Mouse (Mus musculus): Measurements from ENCODE around the gene Vax2. TPM values are rescaled to one million over a fixed set of nuclear protein-coding genes. Genes with fewer than 3 reads are reported as not detected.

Gene Vax2
- polyA plus RNA-seq, 1 experiment from 2014 or later, result not detected

DNA sequence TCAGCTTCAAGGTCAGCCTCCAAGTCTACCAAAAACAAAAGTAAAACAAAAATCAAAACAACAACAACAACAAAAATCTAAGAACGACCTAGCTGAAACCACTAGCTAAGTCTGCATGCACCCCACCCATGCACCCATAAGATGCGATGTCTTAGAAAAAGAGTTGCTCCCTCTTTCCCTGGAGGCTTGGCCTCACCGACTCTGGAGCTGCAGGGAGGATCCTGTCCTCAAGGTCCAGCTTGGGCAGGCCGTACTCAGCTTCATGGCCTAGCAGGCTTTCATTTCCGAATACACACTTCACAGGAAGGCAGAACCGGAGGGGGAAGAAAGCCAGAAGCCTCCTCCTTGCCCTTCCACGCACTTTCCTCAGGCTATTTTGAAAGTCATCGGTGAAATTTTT lies 6.0 kb downstream of the Vax2 start:
- H3K4me3 ChIP-seq (ENCODE audit: low read depth, low read length), result no peak overlapping the region
- no peak for ATAC-seq (ENCODE audit: low read depth)
- 4% methylated on average over 8 of the region's 8 CpGs for WGBS

DNA sequence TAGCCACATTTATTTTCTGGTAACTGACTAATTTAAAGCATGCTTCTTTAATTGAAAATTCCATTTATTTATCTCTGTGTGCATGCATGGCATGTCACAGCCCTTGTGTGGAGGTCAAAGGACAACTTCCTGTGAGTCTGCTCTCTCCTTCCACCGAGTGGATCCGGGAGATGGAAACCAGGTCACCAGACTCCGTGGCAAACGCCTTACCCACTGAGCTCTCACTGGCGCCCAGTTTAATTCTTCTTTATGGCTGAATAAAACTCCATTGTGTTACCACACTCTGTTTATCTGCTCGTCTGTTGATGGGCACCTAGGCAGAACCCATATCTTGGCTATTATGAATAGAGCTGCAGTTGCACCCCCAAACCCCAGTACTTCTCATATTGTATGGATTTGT lies 11.5 kb downstream of the Vax2 start:
- Histone ChIP-seq H3K9me3 (ENCODE audit: control insufficient read depth, low read length) (no peaks in the 10 kb centered on the region), H3K4me2 (ENCODE audit: low read depth, low read length) (no peak overlapping the region), H3K27me3 (ENCODE audit: control insufficient read depth, insufficient read depth, low read length) (peaks cover 52% of the 10 kb centered on the region), H3K36me3 (ENCODE audit: control insufficient read depth, insufficient read depth, low read length) (no peaks in the 10 kb centered on the region), H3K4me3 (ENCODE audit: low read depth, low read length) (no peak overlapping the region), H3K4me1 (ENCODE audit: control insufficient read depth, insufficient read depth, low read length) (no peaks in the 10 kb centered on the region), H3K9ac (replicated peaks; ENCODE audit: low read depth, low read length) (no peak overlapping the region), H3K27ac (ENCODE audit: low read depth, low read length) (no peak overlapping the region)
- no peak for ATAC-seq (ENCODE audit: low read depth)
- 16% methylated on average over 6 of the region's 6 CpGs for WGBS

More for the DNA sequence above, 6.0 kb downstream of the Vax2 start:
- Histone ChIP-seq H3K4me2 (ENCODE audit: low read depth, low read length) (no peak overlapping the region), H3K9me3 (ENCODE audit: control insufficient read depth, low read length) (no peaks in the 10 kb centered on the region), H3K36me3 (ENCODE audit: control insufficient read depth, insufficient read depth, low read length) (no peaks in the 10 kb centered on the region), H3K27ac (ENCODE audit: low read depth, low read length) (no peak overlapping the region), H3K9ac (replicated peaks; ENCODE audit: low read depth, low read length) (no peak overlapping the region), H3K4me1 (ENCODE audit: control insufficient read depth, insufficient read depth, low read length) (0 out of 2 replicates have a peak, but pooled peaks cover under 1% of the 10 kb centered on the region), H3K27me3 (ENCODE audit: control insufficient read depth, insufficient read depth, low read length) (peaks cover 86% of the 10 kb centered on the region)

DNA sequence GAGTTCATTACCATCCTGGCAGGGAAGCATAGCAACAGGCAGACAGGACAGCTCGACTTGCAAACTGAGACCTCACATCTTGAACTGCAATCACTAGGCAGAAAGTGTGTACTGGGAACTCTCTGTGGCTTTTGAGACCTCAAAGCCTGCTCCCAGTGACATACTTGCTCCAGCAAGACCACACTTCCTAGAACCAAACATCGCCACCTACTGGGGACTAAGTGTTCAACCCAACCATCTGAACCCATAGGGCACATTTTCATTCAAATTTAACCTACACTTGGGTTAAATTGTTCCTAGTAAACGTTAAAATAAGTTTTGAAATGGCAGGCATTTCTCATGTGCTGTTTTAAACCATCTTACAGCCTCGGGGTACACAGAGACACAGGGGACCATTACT lies 16.1 kb downstream of the Vax2 start:
- no peaks in the 10 kb centered on the region for H3K36me3 ChIP-seq (ENCODE audit: control insufficient read depth, insufficient read depth, low read length)
- no peak for ATAC-seq (ENCODE audit: low read depth)

DNA sequence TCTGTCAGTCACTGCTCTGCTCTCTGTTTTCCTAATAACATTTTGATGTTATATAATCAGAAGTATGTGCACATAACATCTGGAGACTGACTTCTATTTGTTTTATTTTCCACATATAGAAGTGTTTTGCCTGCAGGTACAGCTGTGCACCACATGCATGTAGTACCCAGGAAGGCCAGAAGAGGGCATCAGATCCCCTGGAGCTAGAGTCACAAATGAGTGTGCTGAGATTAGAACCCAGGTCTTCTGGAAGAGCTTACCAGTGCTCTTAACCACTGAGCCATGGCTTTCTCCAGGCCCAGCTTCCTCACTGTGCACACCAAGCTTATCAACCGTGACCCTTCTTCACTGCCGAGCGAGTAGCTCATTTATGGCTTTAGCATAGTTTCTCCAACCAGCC lies 17.4 kb downstream of the Vax2 start:
- Histone ChIP-seq H3K4me1 (ENCODE audit: control insufficient read depth, insufficient read depth, low read length) (no peaks in the 10 kb centered on the region), H3K36me3 (ENCODE audit: control insufficient read depth, insufficient read depth, low read length) (no peaks in the 10 kb centered on the region), H3K9ac (replicated peaks; ENCODE audit: low read depth, low read length) (no peak overlapping the region), H3K27ac (ENCODE audit: low read depth, low read length) (no peak overlapping the region), H3K27me3 (ENCODE audit: control insufficient read depth, insufficient read depth, low read length) (peaks cover under 1% of the 10 kb centered on the region; the same call in 1 of the 2 replicates), H3K9me3 (ENCODE audit: control insufficient read depth, low read length) (no peaks in the 10 kb centered on the region), H3K4me2 (ENCODE audit: low read depth, low read length) (no peak overlapping the region), H3K4me3 (ENCODE audit: low read depth, low read length) (no peak overlapping the region)
- WGBS, result 93% methylated on average over 3 of the region's 3 CpGs
- ATAC-seq (ENCODE audit: low read depth), result no peak

More for the DNA sequence above, 16.1 kb downstream of the Vax2 start:
- no peaks in the 10 kb centered on the region for H3K9me3 ChIP-seq (ENCODE audit: control insufficient read depth, low read length)
- H3K4me3 ChIP-seq (ENCODE audit: low read depth, low read length), result no peak overlapping the region
- H3K9ac ChIP-seq (replicated peaks; ENCODE audit: low read depth, low read length), result no peak overlapping the region
- peaks cover 10% of the 10 kb centered on the region for H3K27me3 ChIP-seq (ENCODE audit: control insufficient read depth, insufficient read depth, low read length)
- no peaks in the 10 kb centered on the region for H3K4me1 ChIP-seq (ENCODE audit: control insufficient read depth, insufficient read depth, low read length)
- no peak overlapping the region for H3K4me2 ChIP-seq (ENCODE audit: low read depth, low read length)
- WGBS, result 41% methylated on average over 4 of the region's 4 CpGs
- H3K27ac ChIP-seq (ENCODE audit: low read depth, low read length), result no peak overlapping the region

DNA sequence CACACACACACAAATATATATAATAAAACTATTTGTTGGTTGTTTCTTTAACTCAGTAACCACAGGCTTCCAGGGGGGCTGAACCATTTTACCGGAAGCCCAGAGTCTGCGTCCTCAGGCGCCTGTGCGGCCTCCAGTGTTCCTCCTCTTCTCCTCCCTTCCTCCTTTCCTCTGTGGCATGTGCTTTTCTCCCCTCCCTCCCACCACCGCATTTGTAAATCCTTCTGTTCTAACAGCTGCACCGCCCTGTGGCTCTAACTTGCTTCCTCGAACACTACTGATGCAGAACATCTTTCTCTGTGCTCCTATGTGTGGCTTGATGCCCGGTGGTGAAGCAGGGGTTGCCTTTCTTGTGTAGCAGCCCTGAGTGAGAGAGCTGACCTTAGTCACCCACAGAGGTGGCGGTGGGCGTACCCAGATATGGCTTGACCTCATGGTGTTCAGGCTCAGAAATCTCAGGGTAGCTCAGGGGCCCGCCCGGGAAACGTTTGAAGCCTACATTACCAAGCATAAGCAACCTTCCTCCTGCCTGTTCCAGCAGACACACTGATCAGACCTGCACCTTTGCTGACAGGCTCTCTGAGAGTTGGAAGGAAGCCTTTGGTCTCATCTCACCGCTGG lies 18.4 kb downstream of the Vax2 start:
- H3K9me3 ChIP-seq (ENCODE audit: control insufficient read depth, low read length), result no peaks in the 10 kb centered on the region
- H3K4me3 ChIP-seq (ENCODE audit: low read depth, low read length), result no peak overlapping the region
- H3K4me2 ChIP-seq (ENCODE audit: low read depth, low read length), result no peak overlapping the region
- no peaks in the 10 kb centered on the region for H3K36me3 ChIP-seq (ENCODE audit: control insufficient read depth, insufficient read depth, low read length)
- H3K9ac ChIP-seq (replicated peaks; ENCODE audit: low read depth, low read length), result no peak overlapping the region
- ATAC-seq (ENCODE audit: low read depth), result no peak
- no peaks in the 10 kb centered on the region for H3K27me3 ChIP-seq (ENCODE audit: control insufficient read depth, insufficient read depth, low read length)
- no peaks in the 10 kb centered on the region for H3K4me1 ChIP-seq (ENCODE audit: control insufficient read depth, insufficient read depth, low read length)
- 73% methylated on average over 14 of the region's 14 CpGs for WGBS
- H3K27ac ChIP-seq (ENCODE audit: low read depth, low read length), result no peak overlapping the region

DNA sequence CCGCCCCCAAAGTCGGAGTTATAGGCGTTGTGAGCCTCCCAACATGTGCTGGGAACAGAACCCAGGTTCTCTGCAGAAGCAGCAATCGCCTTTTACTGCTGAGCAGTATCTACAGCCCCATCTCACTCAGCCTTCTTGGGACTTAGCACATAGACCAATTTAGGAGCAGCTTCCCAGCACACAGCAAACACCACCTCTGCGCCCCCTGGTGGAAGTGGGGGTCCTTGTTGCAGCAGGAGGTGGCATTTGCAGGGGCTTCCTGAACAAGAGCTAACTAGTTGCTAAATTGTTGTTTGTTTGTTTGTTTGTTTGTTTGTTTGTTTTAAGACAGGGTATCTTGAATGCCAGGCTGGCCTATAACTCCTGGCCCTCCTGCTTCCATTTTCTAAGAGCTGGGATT lies 20.1 kb downstream of the Vax2 start:
- no peak overlapping the region for H3K4me3 ChIP-seq (ENCODE audit: low read depth, low read length)
- 27% methylated on average over 5 of the region's 5 CpGs for WGBS
- no peak overlapping the region for H3K9ac ChIP-seq (replicated peaks; ENCODE audit: low read depth, low read length)
- no peaks in the 10 kb centered on the region for H3K9me3 ChIP-seq (ENCODE audit: control insufficient read depth, low read length)
- H3K4me2 ChIP-seq (ENCODE audit: low read depth, low read length), result no peak overlapping the region
- no peaks in the 10 kb centered on the region for H3K4me1 ChIP-seq (ENCODE audit: control insufficient read depth, insufficient read depth, low read length)
- no peak for ATAC-seq (ENCODE audit: low read depth)
- no peak overlapping the region for H3K27ac ChIP-seq (ENCODE audit: low read depth, low read length)
- no peaks in the 10 kb centered on the region for H3K27me3 ChIP-seq (ENCODE audit: control insufficient read depth, insufficient read depth, low read length)
- H3K36me3 ChIP-seq (ENCODE audit: control insufficient read depth, insufficient read depth, low read length), result no peaks in the 10 kb centered on the region

DNA sequence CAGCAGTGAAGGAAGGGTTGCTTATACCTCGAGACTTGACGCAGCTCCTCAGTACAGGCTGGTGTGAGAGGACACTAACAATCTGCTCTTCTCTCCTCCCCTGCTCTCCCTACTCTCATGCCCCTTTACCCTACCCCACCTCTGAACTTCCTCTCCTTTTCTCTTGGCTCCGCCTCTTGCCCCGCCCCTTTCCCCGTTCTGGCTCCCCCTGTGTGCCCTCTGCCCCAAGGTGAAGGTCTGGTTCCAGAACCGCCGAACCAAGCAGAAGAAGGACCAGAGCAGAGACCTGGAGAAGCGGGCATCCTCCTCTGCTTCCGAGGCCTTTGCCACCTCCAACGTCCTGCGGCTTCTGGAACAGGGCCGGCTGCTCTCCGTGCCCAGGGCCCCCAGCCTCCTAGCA lies 26.2 kb downstream of the Vax2 start:
- H3K4me3 ChIP-seq (ENCODE audit: low read depth, low read length), result no peak overlapping the region
- no peak for ATAC-seq (ENCODE audit: low read depth)
- no peaks in the 10 kb centered on the region for H3K27me3 ChIP-seq (ENCODE audit: control insufficient read depth, insufficient read depth, low read length)

DNA sequence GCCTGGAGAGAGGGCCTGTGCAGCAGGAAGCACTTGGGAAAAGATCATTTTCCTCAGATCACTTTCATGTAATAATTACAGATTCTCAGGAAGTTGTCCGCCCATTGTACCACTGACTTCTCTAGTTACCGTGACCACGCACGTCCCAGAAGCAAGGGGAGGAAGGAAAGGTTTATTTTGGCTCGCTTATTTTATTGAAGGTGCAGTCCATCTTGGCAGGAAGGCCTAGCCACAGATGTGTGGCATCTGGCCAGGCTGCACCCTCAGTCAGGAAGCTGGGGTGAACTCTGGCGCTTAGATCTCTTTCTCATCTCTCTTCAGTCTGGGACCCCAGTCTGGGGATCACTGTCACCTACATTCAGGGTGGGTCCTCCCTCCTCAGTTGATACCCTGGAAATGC lies 27.5 kb downstream of the Vax2 start:
- H3K9me3 ChIP-seq (ENCODE audit: control insufficient read depth, low read length), result no peaks in the 10 kb centered on the region
- no peaks in the 10 kb centered on the region for H3K4me1 ChIP-seq (ENCODE audit: control insufficient read depth, insufficient read depth, low read length)
- no peak overlapping the region for H3K4me2 ChIP-seq (ENCODE audit: low read depth, low read length)
- H3K27ac ChIP-seq (ENCODE audit: low read depth, low read length), result no peak overlapping the region
- no peak overlapping the region for H3K4me3 ChIP-seq (ENCODE audit: low read depth, low read length)
- H3K9ac ChIP-seq (replicated peaks; ENCODE audit: low read depth, low read length), result no peak overlapping the region
- no peaks in the 10 kb centered on the region for H3K27me3 ChIP-seq (ENCODE audit: control insufficient read depth, insufficient read depth, low read length)
- H3K36me3 ChIP-seq (ENCODE audit: control insufficient read depth, insufficient read depth, low read length), result no peaks in the 10 kb centered on the region
- 81% methylated on average over 6 of the region's 6 CpGs for WGBS
- ATAC-seq (ENCODE audit: low read depth), result no peak

More for the DNA sequence above, 26.2 kb downstream of the Vax2 start:
- H3K9ac ChIP-seq (replicated peaks; ENCODE audit: low read depth, low read length), result no peak overlapping the region
- H3K4me1 ChIP-seq (ENCODE audit: control insufficient read depth, insufficient read depth, low read length), result no peaks in the 10 kb centered on the region
- no peak overlapping the region for H3K4me2 ChIP-seq (ENCODE audit: low read depth, low read length)
- no peak overlapping the region for H3K27ac ChIP-seq (ENCODE audit: low read depth, low read length)
- no peaks in the 10 kb centered on the region for H3K9me3 ChIP-seq (ENCODE audit: control insufficient read depth, low read length)
- 33% methylated on average over 13 of the region's 13 CpGs for whole genome bisulfite sequencing
- no peaks in the 10 kb centered on the region for H3K36me3 ChIP-seq (ENCODE audit: control insufficient read depth, insufficient read depth, low read length)

DNA sequence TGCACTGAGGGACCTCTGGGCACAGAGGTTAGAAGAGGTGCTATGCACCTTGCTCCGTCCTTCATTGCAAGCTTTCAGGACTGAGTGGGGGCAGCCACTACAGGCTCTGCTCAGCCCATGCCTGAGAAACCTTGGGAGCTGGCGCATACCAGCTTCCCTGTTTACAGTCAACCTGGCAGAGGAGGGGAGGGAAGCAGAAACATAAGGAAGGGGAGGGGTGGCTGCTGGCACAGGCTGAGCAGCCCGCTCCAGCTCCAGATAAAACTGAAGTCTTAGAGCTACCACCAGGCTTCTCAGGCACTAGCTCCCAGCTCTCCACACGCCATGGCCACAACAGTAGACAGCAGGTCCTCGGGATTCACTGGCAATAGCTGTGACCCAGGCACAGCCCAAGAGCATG lies 31.7 kb downstream of the Vax2 start, which contains the start of gene Atp6v1b1:
TSS of gene Atp6v1b1 (plus strand) at position 230 of the 400 bp plus-strand sequence.
- 74% methylated on average over 5 of the region's 5 CpGs for WGBS
- Histone ChIP-seq H3K9ac (replicated peaks; ENCODE audit: low read depth, low read length) (no peak within 1 kb of the TSS), H3K4me3 (ENCODE audit: low read depth, low read length) (no peak within 1 kb of the TSS), H3K4me1 (ENCODE audit: control insufficient read depth, insufficient read depth, low read length) (no peaks in the 10 kb centered on the region), H3K27ac (ENCODE audit: low read depth, low read length) (no peak within 1 kb of the TSS), H3K27me3 (ENCODE audit: control insufficient read depth, insufficient read depth, low read length) (no peaks in the 10 kb centered on the region), H3K36me3 (ENCODE audit: control insufficient read depth, insufficient read depth, low read length) (no peaks in the 10 kb centered on the region), H3K9me3 (ENCODE audit: control insufficient read depth, low read length) (no peaks in the 10 kb centered on the region), H3K4me2 (ENCODE audit: low read depth, low read length) (no peak within 1 kb of the TSS)
- no peak for ATAC-seq (ENCODE audit: low read depth)

Data from neural tube, embryonic 14.5 days (tissue).